Mouse (Mus musculus): ENCODE results near the gene Fkbp9. TPM values are rescaled to one million over a fixed set of nuclear protein-coding genes. Genes with fewer than 3 reads are reported as not detected.

Fkbp9 gene
- polyA plus RNA-seq (2015; fragmentation: Nextera tagmentation; extraction: Ambion mirVana): 193 and 196 TPM in 2 replicates

- Histone ChIP-seq H3K4me3 (peak within 1 kb of the TSS; percentile 82), H3K9ac (peak within 1 kb of the TSS; percentile 88), H3K4me2 (peak within 1 kb of the TSS; percentile 75), H3K27ac (peak within 1 kb of the TSS; percentile 92), H3K27me3 (no peaks in the 10 kb centered on the region), H3K9me3 (no peaks in the 10 kb centered on the region), H3K36me3 (peaks cover 8% of the 10 kb centered on the region; the same call in 1 of the 2 replicates), H3K4me1 (peaks cover 17% of the 10 kb centered on the region)
- under 1% methylated on average over 44 of the region's 58 CpGs for WGBS
- ATAC-seq (ENCODE audit: borderline replicate concordance, extremely low read depth, low FRiP score, low TSS enrichment): peak; percentile 98
Observed at GRCm38 (mm10) chr6:56831697-56832406, at the start of gene Fkbp9. Gene Fkbp9 (plus strand): TSS chr6:56832059.

DNA sequence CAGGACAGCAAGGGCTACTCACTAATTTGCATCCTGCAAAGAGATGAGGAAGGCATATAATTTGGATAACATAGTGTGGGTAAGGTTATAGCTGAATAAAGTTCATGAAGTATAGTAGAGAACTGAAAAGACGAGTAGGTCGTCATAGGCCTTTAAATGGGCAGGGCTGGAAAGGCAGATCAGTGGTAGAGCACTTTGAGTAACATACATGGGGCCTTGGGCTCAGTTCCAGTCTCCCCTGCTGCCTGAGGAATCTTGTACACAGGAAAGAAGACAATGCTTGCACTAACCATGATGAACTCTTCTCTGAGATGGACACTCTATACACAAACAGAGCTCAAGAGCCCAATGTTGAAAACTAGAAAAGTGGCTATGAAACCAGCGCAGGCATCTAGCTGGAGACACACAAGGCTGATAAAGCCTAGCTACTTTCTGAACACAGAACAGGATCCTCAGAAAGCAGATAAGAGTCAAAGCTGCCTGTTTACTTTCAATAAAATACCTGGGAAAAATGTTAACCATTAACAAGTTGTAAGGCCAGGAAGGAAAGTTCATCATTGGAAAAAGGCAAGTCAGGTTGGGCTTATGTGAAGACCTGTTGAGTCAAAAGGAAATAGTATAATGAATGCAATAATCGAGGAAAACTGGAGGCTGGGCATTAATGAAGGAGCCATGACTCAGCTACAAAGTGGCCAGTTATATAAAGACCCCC, 48.1 kb upstream of the Fkbp9 start:
- no peaks in the 10 kb centered on the region for H3K9me3 ChIP-seq
- 72% methylated on average over 4 of the region's 4 CpGs for WGBS
- H3K4me1 ChIP-seq: peaks cover 2% of the 10 kb centered on the region; the same call in 1 of the 2 replicates
- H3K4me2 ChIP-seq: no peak overlapping the region
- no peaks in the 10 kb centered on the region for H3K27me3 ChIP-seq
- no peak overlapping the region for H3K9ac ChIP-seq
- H3K36me3 ChIP-seq: peaks cover 51% of the 10 kb centered on the region
- no peak overlapping the region for H3K4me3 ChIP-seq
- no peak overlapping the region for H3K27ac ChIP-seq
- no peak for ATAC-seq (ENCODE audit: borderline replicate concordance, extremely low read depth, low FRiP score, low TSS enrichment)

GRCm38 (mm10) chr6:56785068-56785467, 46.8 kb upstream of the Fkbp9 start:
- no peak for ATAC-seq (ENCODE audit: borderline replicate concordance, extremely low read depth, low FRiP score, low TSS enrichment)
- 73% methylated on average over 5 of the region's 5 CpGs for WGBS
- Histone ChIP-seq H3K4me1 (peaks cover 2% of the 10 kb centered on the region; the same call in 1 of the 2 replicates), H3K36me3 (peaks cover 44% of the 10 kb centered on the region), H3K9ac (no peak overlapping the region), H3K9me3 (no peaks in the 10 kb centered on the region), H3K4me2 (no peak overlapping the region), H3K4me3 (no peak overlapping the region), H3K27me3 (no peaks in the 10 kb centered on the region), H3K27ac (no peak overlapping the region)

DNA sequence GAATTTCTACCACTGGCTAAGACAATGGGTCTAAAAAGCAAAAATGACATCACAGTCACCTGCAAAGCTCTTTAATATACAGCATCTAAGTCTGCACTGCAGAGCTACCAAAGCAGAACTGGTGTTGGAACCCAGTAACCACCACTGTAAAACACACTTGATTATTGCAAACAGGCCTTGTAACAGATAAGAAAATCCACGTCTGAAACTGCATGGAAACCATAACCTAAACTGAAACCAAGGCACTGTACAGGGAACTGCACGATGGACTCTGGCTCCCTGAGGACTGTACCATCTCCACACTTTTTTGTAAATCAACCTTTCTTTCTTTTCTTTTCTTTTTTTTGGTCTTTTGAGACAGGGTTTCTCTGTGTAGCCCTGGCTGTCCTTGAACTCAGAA, 44.2 kb upstream of the Fkbp9 start:
- no peak overlapping the region for H3K4me2 ChIP-seq
- H3K36me3 ChIP-seq: peaks cover 33% of the 10 kb centered on the region
- H3K4me3 ChIP-seq: no peak overlapping the region
- H3K4me1 ChIP-seq: peaks cover 2% of the 10 kb centered on the region; the same call in 1 of the 2 replicates
- H3K27ac ChIP-seq: no peak overlapping the region
- no peaks in the 10 kb centered on the region for H3K9me3 ChIP-seq
- H3K27me3 ChIP-seq: no peaks in the 10 kb centered on the region
- WGBS: 79% methylated on average over 2 of the region's 2 CpGs
- ATAC-seq (ENCODE audit: borderline replicate concordance, extremely low read depth, low FRiP score, low TSS enrichment): no peak
- H3K9ac ChIP-seq: no peak overlapping the region

- Histone ChIP-seq H3K4me2 (no peak overlapping the region), H3K36me3 (peaks cover 19% of the 10 kb centered on the region), H3K4me3 (no peak overlapping the region), H3K9ac (no peak overlapping the region), H3K27me3 (no peaks in the 10 kb centered on the region), H3K9me3 (no peaks in the 10 kb centered on the region), H3K4me1 (peaks cover 8% of the 10 kb centered on the region), H3K27ac (no peak overlapping the region)
- WGBS: 85% methylated on average over 3 of the region's 3 CpGs
- ATAC-seq (ENCODE audit: borderline replicate concordance, extremely low read depth, low FRiP score, low TSS enrichment): no peak
Observed at GRCm38 (mm10) chr6:56789336-56789735, 42.5 kb upstream of the Fkbp9 start.

GRCm38 (mm10) chr6:56794834-56795233, 37.0 kb upstream of the Fkbp9 start:
- Histone ChIP-seq H3K9me3 (no peaks in the 10 kb centered on the region), H3K36me3 (no peaks in the 10 kb centered on the region), H3K27me3 (no peaks in the 10 kb centered on the region), H3K27ac (no peak overlapping the region), H3K9ac (no peak overlapping the region), H3K4me2 (peak overlapping the region; percentile 67), H3K4me1 (peaks cover 24% of the 10 kb centered on the region), H3K4me3 (peak overlapping the region; percentile 92; the same call in 1 of the 2 replicates)
- ATAC-seq (ENCODE audit: borderline replicate concordance, extremely low read depth, low FRiP score, low TSS enrichment): no peak
- 80% methylated on average over 5 of the region's 5 CpGs for WGBS

DNA sequence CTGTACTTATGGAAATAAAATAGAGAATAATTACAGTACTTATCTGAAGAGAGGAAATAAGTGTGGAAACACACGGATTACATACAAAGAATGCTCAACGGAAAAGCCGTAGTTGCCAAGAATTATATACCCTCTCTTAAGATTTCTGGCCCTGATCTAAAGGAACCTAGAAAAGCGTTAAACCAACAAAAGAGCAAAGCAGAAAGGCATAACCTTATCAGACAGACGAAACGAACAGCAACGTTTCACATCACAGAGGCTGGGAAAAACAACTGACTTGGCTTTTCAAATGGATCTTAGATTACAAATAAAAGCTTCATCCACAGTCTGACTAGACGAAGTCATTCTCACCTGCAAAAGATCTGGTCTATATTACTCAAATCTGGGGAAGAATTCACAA, 35.6 kb upstream of the Fkbp9 start:
- no peaks in the 10 kb centered on the region for H3K9me3 ChIP-seq
- no peak for ATAC-seq (ENCODE audit: borderline replicate concordance, extremely low read depth, low FRiP score, low TSS enrichment)
- peak overlapping the region; percentile 100 for H3K27ac ChIP-seq
- H3K27me3 ChIP-seq: no peaks in the 10 kb centered on the region
- peak overlapping the region; percentile 67 for H3K4me2 ChIP-seq
- WGBS: 2% methylated on average over 8 of the region's 8 CpGs
- H3K4me1 ChIP-seq: peaks cover 24% of the 10 kb centered on the region
- H3K9ac ChIP-seq: peak overlapping the region; percentile 96
- no peaks in the 10 kb centered on the region for H3K36me3 ChIP-seq
- peak overlapping the region; percentile 92 for H3K4me3 ChIP-seq

GRCm38 (mm10) chr6:56796668-56797141, 35.2 kb upstream of the Fkbp9 start:
- Histone ChIP-seq H3K27me3 (no peaks in the 10 kb centered on the region), H3K9me3 (no peaks in the 10 kb centered on the region), H3K4me1 (peaks cover 24% of the 10 kb centered on the region), H3K4me3 (peak overlapping the region; percentile 92), H3K9ac (peak overlapping the region; percentile 96), H3K27ac (peak overlapping the region; percentile 100), H3K4me2 (peak overlapping the region; percentile 67), H3K36me3 (no peaks in the 10 kb centered on the region)
- WGBS: under 1% methylated on average over 16 of the region's 16 CpGs
- peak; percentile 47; the same call in 1 of the 2 replicates for ATAC-seq (ENCODE audit: borderline replicate concordance, extremely low read depth, low FRiP score, low TSS enrichment)

- peaks cover 24% of the 10 kb centered on the region for H3K4me1 ChIP-seq
- under 1% methylated on average over 96 of the region's 98 CpGs for WGBS
- peak within 1 kb of the TSS; percentile 67 for H3K4me2 ChIP-seq
- H3K9me3 ChIP-seq: no peaks in the 10 kb centered on the region
- H3K9ac ChIP-seq: peak within 1 kb of the TSS; percentile 96
- no peaks in the 10 kb centered on the region for H3K36me3 ChIP-seq
- peak within 1 kb of the TSS; percentile 92 for H3K4me3 ChIP-seq
- no peaks in the 10 kb centered on the region for H3K27me3 ChIP-seq
- H3K27ac ChIP-seq: peak within 1 kb of the TSS; percentile 100
- ATAC-seq (ENCODE audit: borderline replicate concordance, extremely low read depth, low FRiP score, low TSS enrichment): peak; percentile 95
Observed at GRCm38 (mm10) chr6:56797311-56798151, 34.3 kb upstream of the Fkbp9 start, which contains the start of gene Kbtbd2. Gene Kbtbd2 (minus strand): TSS chr6:56797813.

GRCm38 (mm10) chr6:56798152-56798465, 33.8 kb upstream of the Fkbp9 start:
- no peaks in the 10 kb centered on the region for H3K27me3 ChIP-seq
- peak overlapping the region; percentile 92 for H3K4me3 ChIP-seq
- no peak for ATAC-seq (ENCODE audit: borderline replicate concordance, extremely low read depth, low FRiP score, low TSS enrichment)
- peaks cover 24% of the 10 kb centered on the region for H3K4me1 ChIP-seq
- H3K9me3 ChIP-seq: no peaks in the 10 kb centered on the region
- WGBS: 12% methylated on average over 8 of the region's 8 CpGs
- H3K36me3 ChIP-seq: no peaks in the 10 kb centered on the region
- H3K4me2 ChIP-seq: peak overlapping the region; percentile 67
- peak overlapping the region; percentile 96 for H3K9ac ChIP-seq
- peak overlapping the region; percentile 100 for H3K27ac ChIP-seq

- Histone ChIP-seq H3K9me3 (no peaks in the 10 kb centered on the region), H3K4me1 (no peaks in the 10 kb centered on the region; the same call in 1 of the 2 replicates), H3K36me3 (no peaks in the 10 kb centered on the region), H3K4me3 (no peak overlapping the region), H3K27ac (no peak overlapping the region), H3K27me3 (no peaks in the 10 kb centered on the region; the same call in 1 of the 2 replicates), H3K9ac (no peak overlapping the region), H3K4me2 (no peak overlapping the region)
- 81% methylated on average over 4 of the region's 4 CpGs for WGBS
- ATAC-seq (ENCODE audit: borderline replicate concordance, extremely low read depth, low FRiP score, low TSS enrichment): no peak
Observed at GRCm38 (mm10) chr6:56805026-56805425, 26.8 kb upstream of the Fkbp9 start.

All from lung, embryonic 15.5 days (tissue).